Mouse (Mus musculus) olfactory bulb, adult 2 months (tissue): ENCODE measurements around the gene Rcsd1.

Experiments used
- CTCF ChIP-seq: fragments of 200-500 bp; IDR thresholded peaks from 2 replicates; pipeline ENCODE4 v1.5.1; 2012; ENCODE audit warnings: low read depth, mild to moderate bottlenecking, low read length, moderate library complexity; ENCODE audit not compliant: insufficient read depth
- POLR2A ChIP-seq: fragments of 200-500 bp; IDR thresholded peaks from 2 replicates; pipeline ENCODE4 v1.6.1; 2012; ENCODE audit warnings: mild to moderate bottlenecking, low read depth, low read length, moderate library complexity; ENCODE audit not compliant: insufficient read depth

- no peak for TF ChIP-seq CTCF
- TF ChIP-seq POLR2A: no peak
These were observed 51.0 kb downstream of the Rcsd1 start for GRCm38 (mm10) chr1:165658602-165659001.
